Mouse (Mus musculus): ENCODE data around the gene Rbfox1.

Gene Rbfox1

GRCm38 (mm10) chr16:7346001-7346625 is 1461.0 kb downstream of the Rbfox1 start:
- in situ Hi-C loops (cut with MboI, MseI): loop anchor here (10.0 kb wide), 1 partner anchor 1749 kb away; no protein-coding TSS in a partner anchor

- in situ Hi-C loops (cut with MboI, MseI): loop anchor here (10.0 kb wide), 1 partner anchor 1747 kb away; no protein-coding TSS in a partner anchor
Observed at GRCm38 (mm10) chr16:7347522-7348165, 1462.5 kb downstream of the Rbfox1 start.

GRCm38 (mm10) chr16:7352808-7353207 is 1467.7 kb downstream of the Rbfox1 start:
- in situ Hi-C loops (cut with MboI, MseI): no loop called here

- in situ Hi-C loops (cut with MboI, MseI): no loop called here
Observed at GRCm38 (mm10) chr16:7354116-7354515, 1469.0 kb downstream of the Rbfox1 start.

GRCm38 (mm10) chr16:7359043-7359442 is 1473.9 kb downstream of the Rbfox1 start:
- in situ Hi-C loops (cut with MboI, MseI): no loop called here

GRCm38 (mm10) chr16:7360706-7361105 is 1475.6 kb downstream of the Rbfox1 start:
- in situ Hi-C loops (cut with MboI, MseI): no loop called here

GRCm38 (mm10) chr16:7365878-7366277 is 1480.7 kb downstream of the Rbfox1 start:
- in situ Hi-C loops (cut with MboI, MseI): no loop called here

GRCm38 (mm10) chr16:7374146-7374545 is 1489.0 kb downstream of the Rbfox1 start:
- in situ Hi-C loops (cut with MboI, MseI): no loop called here

- in situ Hi-C loops (cut with MboI, MseI): no loop called here
Observed at GRCm38 (mm10) chr16:7374674-7375073, 1489.5 kb downstream of the Rbfox1 start.

GRCm38 (mm10) chr16:7396101-7396500 is 1510.9 kb downstream of the Rbfox1 start:
- in situ Hi-C loops (cut with MboI, MseI): no loop called here

- in situ Hi-C loops (cut with MboI, MseI): no loop called here
Observed at GRCm38 (mm10) chr16:7404766-7405492, 1519.8 kb downstream of the Rbfox1 start.

GRCm38 (mm10) chr16:7407862-7408640 is 1522.9 kb downstream of the Rbfox1 start:
- in situ Hi-C loops (cut with MboI, MseI): no loop called here

GRCm38 (mm10) chr16:7419655-7420281 is 1534.6 kb downstream of the Rbfox1 start:
- in situ Hi-C loops (cut with MboI, MseI): no loop called here

GRCm38 (mm10) chr16:7425386-7426089 is 1540.4 kb downstream of the Rbfox1 start:
- in situ Hi-C loops (cut with MboI, MseI): no loop called here

GRCm38 (mm10) chr16:7433296-7433695 is 1548.1 kb downstream of the Rbfox1 start:
- in situ Hi-C loops (cut with MboI, MseI): no loop called here

- in situ Hi-C loops (cut with MboI, MseI): no loop called here
Observed at GRCm38 (mm10) chr16:7446791-7447290, 1561.7 kb downstream of the Rbfox1 start.

- in situ Hi-C loops (cut with MboI, MseI): no loop called here
Observed at GRCm38 (mm10) chr16:7447718-7448649, 1562.8 kb downstream of the Rbfox1 start.

- in situ Hi-C loops (cut with MboI, MseI): no loop called here
Observed at GRCm38 (mm10) chr16:7451193-7451592, 1566.0 kb downstream of the Rbfox1 start.

- in situ Hi-C loops (cut with MboI, MseI): no loop called here
Observed at GRCm38 (mm10) chr16:7457571-7457970, 1572.4 kb downstream of the Rbfox1 start.

Data from regulatory T cell (primary cell).